Mouse (Mus musculus) central nervous system, embryonic 11.5 days (tissue): ENCODE measurements around the gene Magi1. TPM values are rescaled to one million over a fixed set of nuclear protein-coding genes. Genes with fewer than 3 reads are reported as not detected.

ENCODE experiments used
- polyA plus RNA-seq: library from polyadenylated mRNA; depleted of rRNA; stranded (reverse); fragments of >200 nt; gene quantifications from 2 replicates; pipeline ENCODE4 v1.2.3, GENCODE M21; 2012; rRNA removed

The Magi1 gene
- 38.8 and 59.2 TPM in 2 replicates for polyA plus RNA-seq

DNA sequence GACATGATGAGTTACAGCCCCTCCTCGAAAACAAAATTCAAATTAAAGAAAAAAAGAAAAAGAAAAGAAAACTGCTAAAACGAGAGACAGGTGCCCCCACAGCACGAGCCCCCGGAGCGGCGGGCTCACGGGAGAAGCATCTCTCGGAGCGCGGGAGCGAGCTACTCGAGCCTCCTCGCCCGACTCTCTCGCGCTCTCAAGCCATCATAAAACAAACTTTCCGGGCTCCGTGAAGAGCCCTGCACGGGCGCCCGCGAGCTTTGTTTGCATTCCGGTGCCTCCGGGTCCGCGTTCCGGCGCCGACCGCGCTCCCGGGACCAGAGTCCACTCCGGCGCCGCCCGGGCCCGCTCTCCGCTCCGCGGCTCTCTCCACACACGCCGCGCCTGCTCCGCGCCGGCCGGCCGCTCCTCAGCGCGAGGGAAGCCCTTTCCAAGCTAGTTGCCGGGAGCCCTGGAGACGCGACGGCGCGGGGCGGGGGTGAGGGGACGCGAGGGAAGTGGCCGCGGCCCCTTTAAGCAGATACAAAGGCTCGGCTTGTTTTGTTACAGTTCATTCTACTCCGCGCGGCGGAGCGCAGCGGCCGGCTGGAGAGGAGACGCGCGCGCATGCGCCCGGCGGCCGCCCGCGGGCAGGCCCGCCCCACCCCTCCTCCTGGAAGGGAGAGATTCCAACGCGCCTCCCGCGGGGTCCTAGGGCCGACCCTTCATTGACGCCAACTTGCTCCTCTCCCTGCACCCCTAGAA lies at the start of gene Magi1:
Gene Magi1, minus strand, starts transcription at position 600 of the 744 bp plus-strand sequence.

Other genes starting within 250 kb of the Magi1 start
- gene Slc25a26, start 216.4 kb upstream of the Magi1 start, polyA plus RNA-seq = 9.2 and 9.6 TPM in 2 replicates